ENCODE assay signal across 21 mouse cellular contexts in genomic region chr9:59743903-59744302, GRCm38 (mm10).
"Had no signal": no experiment of that assay in that cellular context is flagged by ENCODE, and none has a peak within 500 bp of the region (broad histone marks: within the 10 kb centered on the region; RNA-seq: fewer than 3 reads in every experiment).

No protein-coding gene starts in this region.

- H3K27ac ChIP-seq: kidney, postnatal 0 days; limb, embryonic 10.5 days; limb, embryonic 13.5 days; macrophage; midbrain, embryonic 10.5 days; midbrain, embryonic 13.5 days; neural tube, embryonic 13.5 days; stomach, embryonic 15.5 days had no signal

- H3K36me3 ChIP-seq: midbrain, embryonic 13.5 days; neural tube, embryonic 13.5 days; stomach, embryonic 15.5 days had no signal

- H3K4me1 ChIP-seq: limb, embryonic 10.5 days; limb, embryonic 13.5 days; neural tube, embryonic 13.5 days had no signal

- H3K4me3 ChIP-seq: limb, embryonic 10.5 days; limb, embryonic 13.5 days; midbrain, embryonic 10.5 days; midbrain, embryonic 13.5 days; myocyte; neural tube, embryonic 13.5 days; stomach, embryonic 15.5 days had no signal

- H3K4me2 ChIP-seq: limb, embryonic 13.5 days; lung, embryonic 14.5 days; midbrain, embryonic 13.5 days; neural tube, embryonic 13.5 days; stomach, embryonic 15.5 days had no signal

- H3K27me3 ChIP-seq: limb, embryonic 13.5 days; midbrain, embryonic 13.5 days; neural tube, embryonic 13.5 days; stomach, embryonic 15.5 days had no signal

- H3K9me3 ChIP-seq: limb, embryonic 10.5 days; limb, embryonic 13.5 days; midbrain, embryonic 10.5 days; midbrain, embryonic 13.5 days; neural tube, embryonic 13.5 days; stomach, embryonic 15.5 days had no signal

- H3K9ac ChIP-seq: limb, embryonic 13.5 days; lung, embryonic 14.5 days; midbrain, embryonic 13.5 days; neural tube, embryonic 13.5 days; stomach, embryonic 15.5 days had no signal

- ATAC-seq: intestine, postnatal 0 days; lung, postnatal 0 days; midbrain, embryonic 13.5 days; midbrain, embryonic 16.5 days had no signal

- DNase-seq: kidney, adult 2 months; kidney, postnatal 36 days; layer of hippocampus, postnatal 36 days; lung, embryonic 14.5 days; retina, postnatal 1 day; right cerebral cortex, postnatal 25 days; spleen, adult 18-20 months; thymus, adult 18-20 months; thymus, postnatal 36 days had no signal
